Comparison of ENCODE assay signal across 8 mouse cellular contexts in genomic region chr17:31636942-31637811, GRCm38 (mm10). TPM values are rescaled to one million over a fixed set of nuclear protein-coding genes. Genes with fewer than 3 reads are reported as not detected.
DNase-seq lines count a peak whose midpoint lies in the region; ATAC-seq and TF ChIP-seq lines count a peak whose summit lies in the region.

Gene Cbs, minus strand, starts transcription at chr17:31637238.

- no peak for TF ChIP-seq CTCF in midbrain, postnatal 0 days (IDR thresholded peaks at IDR 0.05)

- peak within 1 kb of the TSS; percentile 50 for H3K4me3 ChIP-seq in embryonic facial prominence, embryonic 12.5 days
- H3K4me3 ChIP-seq in midbrain, postnatal 0 days (ENCODE audit: low read depth, low read length) = peak within 1 kb of the TSS; percentile 46
- H3K4me3 ChIP-seq in stomach, embryonic 15.5 days (replicated peaks) = peak within 1 kb of the TSS; percentile 54

- H3K9me3 ChIP-seq in embryonic facial prominence, embryonic 12.5 days = no peaks in the 10 kb centered on the region
- no peaks in the 10 kb centered on the region for H3K9me3 ChIP-seq in midbrain, postnatal 0 days (ENCODE audit: low read length)
- no peaks in the 10 kb centered on the region for H3K9me3 ChIP-seq in stomach, embryonic 15.5 days

- H3K27me3 ChIP-seq in embryonic facial prominence, embryonic 12.5 days = peaks cover 18% of the 10 kb centered on the region
- peaks cover 15% of the 10 kb centered on the region for H3K27me3 ChIP-seq in midbrain, postnatal 0 days (ENCODE audit: insufficient read depth, low read length)
- peaks cover 11% of the 10 kb centered on the region; the same call in 1 of the 2 replicates for H3K27me3 ChIP-seq in stomach, embryonic 15.5 days (replicated peaks)

- H3K36me3 ChIP-seq in embryonic facial prominence, embryonic 12.5 days = no peaks in the 10 kb centered on the region
- H3K36me3 ChIP-seq in midbrain, postnatal 0 days (ENCODE audit: insufficient read depth, low read length) = no peaks in the 10 kb centered on the region
- no peaks in the 10 kb centered on the region for H3K36me3 ChIP-seq in stomach, embryonic 15.5 days

- peak; percentile 38 for DNase-seq in CD4-positive, CD25-positive, alpha-beta regulatory T cell, adult 2 months (ENCODE audit: low read depth, low spot score)
- peak; percentile 68 for DNase-seq in heart, adult 8-10 months (ENCODE audit: low spot score)
- DNase-seq in kidney, adult 8-10 months = peak; percentile 89 to 90
- peak; percentile 81 for DNase-seq in liver
- peak; percentile 74 for DNase-seq in midbrain, postnatal 0 days (ENCODE audit: low spot score)

- peak within 1 kb of the TSS; percentile 44 for H3K9ac ChIP-seq in embryonic facial prominence, embryonic 12.5 days
- H3K9ac ChIP-seq in midbrain, postnatal 0 days (replicated peaks; ENCODE audit: low read length, poor library complexity, severe bottlenecking) = peak within 1 kb of the TSS; percentile 58
- peak within 1 kb of the TSS; percentile 41; the same call in 1 of the 2 replicates for H3K9ac ChIP-seq in stomach, embryonic 15.5 days

- 1% methylated on average over 59 of the region's 61 CpGs for WGBS in embryonic facial prominence, embryonic 12.5 days
- WGBS in midbrain, postnatal 0 days = 2% methylated on average over 60 of the region's 61 CpGs
- WGBS in stomach, embryonic 15.5 days = 3% methylated on average over 61 of the region's 61 CpGs

- H3K4me1 ChIP-seq in embryonic facial prominence, embryonic 12.5 days = peaks cover 6% of the 10 kb centered on the region; the same call in 1 of the 2 replicates
- peaks cover 5% of the 10 kb centered on the region; the same call in 1 of the 2 replicates for H3K4me1 ChIP-seq in midbrain, postnatal 0 days (ENCODE audit: insufficient read depth, low read length)
- H3K4me1 ChIP-seq in stomach, embryonic 15.5 days = peaks cover 16% of the 10 kb centered on the region

- H3K4me2 ChIP-seq in embryonic facial prominence, embryonic 12.5 days (replicated peaks) = peak within 1 kb of the TSS; percentile 92
- peak within 1 kb of the TSS; percentile 77 for H3K4me2 ChIP-seq in midbrain, postnatal 0 days (ENCODE audit: low read depth, low read length, poor library complexity, severe bottlenecking)
- H3K4me2 ChIP-seq in stomach, embryonic 15.5 days = peak within 1 kb of the TSS; percentile 100

- H3K27ac ChIP-seq in embryonic facial prominence, embryonic 12.5 days = no peak within 1 kb of the TSS
- peak within 1 kb of the TSS; percentile 60 for H3K27ac ChIP-seq in midbrain, postnatal 0 days (ENCODE audit: low read depth, low read length)
- H3K27ac ChIP-seq in stomach, embryonic 15.5 days = 0 out of 2 replicates have a peak within 1 kb of the TSS, but pooled peaks have one; percentile 16

- ATAC-seq in CD4-positive, CD25-positive, alpha-beta regulatory T cell, adult 4 months = no peak
- peak; percentile 95 for ATAC-seq in embryonic facial prominence, embryonic 12.5 days (ENCODE audit: insufficient number of reproducible peaks, insufficient read depth, low FRiP score, low TSS enrichment)
- peak; percentile 83 for ATAC-seq in midbrain, postnatal 0 days (ENCODE audit: low FRiP score)
- peak; percentile 95 for ATAC-seq in stomach, embryonic 15.5 days (ENCODE audit: insufficient read depth, low FRiP score, low read depth)

RNA-seq across cellular contexts. Expression of gene Cbs, which starts in this region (rescaled TPM):
- under 1 TPM in 1 of 2 experiments, not detected in 1; 0.61 TPM for polyA plus RNA-seq in CD4-positive, CD25-positive, alpha-beta regulatory T cell, adult 4 months (2017; shearing (Covaris generic))
- polyA plus RNA-seq in embryonic facial prominence, embryonic 12.5 days (2016; fragmentation: Nextera tagmentation; extraction: Ambion mirVana) = 2.0 and 2.1 TPM in 2 replicates
- 10 to 100 TPM in 1 of 4 experiments, 1 to 10 TPM in 3; 5.4 to 11.7 (median 7.0) TPM for total RNA-seq in heart, adult 8-10 months (2022)
- total RNA-seq in midbrain, postnatal 0 days (2014; rRNA removed) = 13.3 and 29.6 TPM in 2 replicates
- polyA plus RNA-seq in midbrain, postnatal 0 days (2015; fragmentation: Nextera tagmentation; extraction: Ambion mirVana) = 16.3 and 20.3 TPM in 2 replicates
- 24.5 and 38.2 TPM in 2 replicates for polyA plus RNA-seq in stomach, embryonic 15.5 days (2015; fragmentation: Nextera tagmentation; extraction: Ambion mirVana)

Comparison
In these comparisons a context has a peak if more than half of its experiments do, and no peak if none do; other contexts are left out.
1. DNase-seq: peak in every context shown above with its lines; median percentile 90 in kidney, adult 8-10 months; 81 in liver; 74 in midbrain, postnatal 0 days; 68 in heart, adult 8-10 months; 38 in CD4-positive, CD25-positive, alpha-beta regulatory T cell, adult 2 months.